Mouse (Mus musculus): ENCODE results near the gene Ndrg2. TPM values are rescaled to one million over a fixed set of nuclear protein-coding genes. Genes with fewer than 3 reads are reported as not detected.

Ndrg2 gene
- 284 and 326 TPM in 2 replicates for total RNA-seq (2014; rRNA removed)
- 210 and 297 TPM in 2 replicates for polyA plus RNA-seq (2015; fragmentation: Nextera tagmentation; extraction: Ambion mirVana)

DNA sequence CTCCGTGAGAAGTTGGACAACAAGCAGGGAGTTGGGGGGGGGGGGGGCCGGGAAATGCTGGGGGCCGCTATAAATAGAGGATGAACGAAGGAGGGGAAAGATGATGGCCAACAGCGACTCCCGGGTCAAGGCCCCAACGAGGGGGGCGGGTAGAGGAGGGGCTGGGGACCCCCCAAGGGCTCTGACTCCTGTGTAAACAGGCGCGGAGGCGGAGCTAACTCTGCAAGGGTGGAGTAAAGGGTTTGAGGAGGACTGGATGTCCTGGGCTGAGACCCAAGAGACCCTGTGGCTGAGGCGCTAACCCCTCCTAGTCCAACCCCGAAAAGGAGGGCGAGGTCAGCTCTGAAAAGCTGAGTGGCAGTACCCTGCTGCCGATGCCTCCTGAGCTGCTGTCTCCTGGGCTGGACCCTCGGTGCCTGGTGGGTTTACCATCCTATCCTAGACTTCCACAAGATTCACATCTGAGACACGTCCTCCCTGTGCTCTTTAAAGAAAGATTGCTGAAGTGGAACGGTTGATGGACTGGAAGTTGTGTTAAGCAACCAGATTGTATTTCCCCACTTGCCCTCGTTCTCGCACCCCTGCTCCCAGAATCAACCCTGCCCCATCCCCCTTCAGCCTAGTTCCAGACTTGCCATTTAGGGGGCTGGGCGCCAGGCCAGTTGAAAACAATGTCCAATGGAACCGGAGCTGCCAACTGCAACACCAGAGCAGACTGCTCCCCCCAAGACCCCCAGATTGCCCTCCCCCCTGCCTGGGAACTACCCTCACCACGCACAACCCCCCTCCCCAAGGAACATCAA, at the start of gene Ndrg2:
TSS of gene Ndrg2 (minus strand) at position 199 of the 803 bp plus-strand sequence.
- DNase-seq (peak; percentile 81), ATAC-seq (peak; percentile 73)
- Histone ChIP-seq H3K9ac (peak within 1 kb of the TSS; percentile 69), H3K4me1 (ENCODE audit: insufficient read depth) (peaks cover 5% of the 10 kb centered on the region), H3K9me3 (ENCODE audit: low read length) (no peaks in the 10 kb centered on the region), H3K36me3 (ENCODE audit: insufficient read depth) (peaks cover 6% of the 10 kb centered on the region; the same call in 1 of the 2 replicates), H3K27me3 (ENCODE audit: insufficient read depth, low read length) (no peaks in the 10 kb centered on the region), H3K4me2 (ENCODE audit: low read depth) (peak within 1 kb of the TSS; percentile 94), H3K27ac (ENCODE audit: low read depth, low read length) (peak within 1 kb of the TSS; percentile 80), H3K4me3 (ENCODE audit: low read depth, low read length) (peak within 1 kb of the TSS; percentile 67)
- TF ChIP-seq CTCF (IDR thresholded peaks at IDR 0.05; ENCODE audit: low read depth), result no peak
- 2% methylated on average over 22 of the region's 23 CpGs for WGBS

DNA sequence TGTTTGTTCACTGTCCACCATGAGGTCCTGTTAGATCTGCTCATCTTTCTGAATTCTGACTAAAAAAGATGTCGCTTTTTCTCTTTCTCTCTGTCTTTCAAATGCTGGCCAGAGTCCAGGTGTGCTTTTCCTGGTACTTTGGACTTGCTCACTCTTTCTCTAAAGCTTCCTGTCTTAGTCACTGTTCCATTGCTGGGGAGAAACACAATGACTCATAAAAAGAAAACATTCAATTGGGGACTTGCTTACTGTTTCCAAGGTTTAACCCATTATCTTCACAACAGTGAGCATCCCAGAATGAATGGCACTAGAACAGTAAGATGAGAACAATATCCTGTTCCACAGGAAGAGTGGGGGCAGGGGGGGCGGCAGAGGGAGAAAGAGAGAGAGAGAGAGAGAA, 46.4 kb upstream of the Ndrg2 start:
- H3K9me3 ChIP-seq (ENCODE audit: low read length), result no peaks in the 10 kb centered on the region
- DNase-seq, result no peak
- H3K27ac ChIP-seq (ENCODE audit: low read depth, low read length), result no peak overlapping the region
- no peak overlapping the region for H3K9ac ChIP-seq
- H3K4me3 ChIP-seq (ENCODE audit: low read depth, low read length), result no peak overlapping the region
- no peaks in the 10 kb centered on the region for H3K36me3 ChIP-seq (ENCODE audit: insufficient read depth)
- 87% methylated on average over 2 of the region's 2 CpGs for WGBS
- H3K27me3 ChIP-seq (ENCODE audit: insufficient read depth, low read length), result no peaks in the 10 kb centered on the region
- no peak for TF ChIP-seq CTCF (IDR thresholded peaks at IDR 0.05; ENCODE audit: low read depth)
- no peak overlapping the region for H3K4me2 ChIP-seq (ENCODE audit: low read depth)
- no peaks in the 10 kb centered on the region for H3K4me1 ChIP-seq (ENCODE audit: insufficient read depth)
- no peak for ATAC-seq

DNA sequence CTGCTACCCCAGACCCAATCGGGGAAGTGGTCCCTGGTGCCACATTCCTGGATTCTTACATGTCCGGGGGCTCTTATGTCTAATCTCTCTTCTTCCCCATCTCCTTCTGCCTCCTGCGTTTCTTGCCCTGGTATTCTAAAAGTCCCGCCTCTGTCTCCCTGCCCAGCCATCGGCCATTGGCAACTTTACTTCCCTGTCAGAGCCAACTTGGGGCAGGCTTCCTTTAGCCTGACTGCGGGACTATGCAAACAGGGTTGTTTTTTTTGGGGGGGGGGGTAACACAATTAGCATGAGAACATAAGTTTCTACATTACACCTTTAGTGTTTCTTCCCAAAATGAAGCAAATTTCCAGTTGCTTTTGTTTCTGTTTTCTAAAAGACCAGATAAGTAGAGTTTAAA, 29.4 kb upstream of the Ndrg2 start:
- ATAC-seq, result no peak
- H3K9me3 ChIP-seq (ENCODE audit: low read length), result no peaks in the 10 kb centered on the region

DNA sequence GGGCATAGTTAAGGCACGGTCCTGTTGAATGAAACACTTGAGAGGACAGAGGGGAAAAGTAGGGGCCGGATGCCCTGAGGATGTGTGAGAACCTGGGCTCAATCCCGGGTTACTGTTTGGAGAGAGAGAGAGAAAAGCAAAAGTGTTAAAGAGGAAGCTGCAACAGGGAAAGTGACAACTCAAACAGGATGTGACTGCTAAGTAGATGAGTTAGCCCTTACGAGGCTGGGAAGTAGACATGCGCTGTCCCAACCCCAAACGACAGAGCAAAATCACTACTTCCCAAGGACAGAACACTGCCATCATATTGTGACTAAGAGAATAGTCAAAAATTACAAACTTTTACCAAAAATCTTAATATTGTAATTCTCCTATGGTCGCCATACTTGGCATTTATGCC, 28.3 kb upstream of the Ndrg2 start:
- Histone ChIP-seq H3K4me1 (ENCODE audit: insufficient read depth) (no peaks in the 10 kb centered on the region), H3K9me3 (ENCODE audit: low read length) (0 out of 2 replicates have a peak, but pooled peaks cover 3% of the 10 kb centered on the region), H3K27ac (ENCODE audit: low read depth, low read length) (no peak overlapping the region), H3K27me3 (ENCODE audit: insufficient read depth, low read length) (no peaks in the 10 kb centered on the region), H3K9ac (no peak overlapping the region), H3K4me3 (ENCODE audit: low read depth, low read length) (no peak overlapping the region), H3K36me3 (ENCODE audit: insufficient read depth) (no peaks in the 10 kb centered on the region), H3K4me2 (ENCODE audit: low read depth) (no peak overlapping the region)
- ATAC-seq (no peak), DNase-seq (no peak)
- TF ChIP-seq CTCF (IDR thresholded peaks at IDR 0.05; ENCODE audit: low read depth), result no peak
- WGBS, result 71% methylated on average over 7 of the region's 7 CpGs

More for the DNA sequence above, 29.4 kb upstream of the Ndrg2 start:
- no peaks in the 10 kb centered on the region for H3K27me3 ChIP-seq (ENCODE audit: insufficient read depth, low read length)
- no peak overlapping the region for H3K27ac ChIP-seq (ENCODE audit: low read depth, low read length)
- no peak for TF ChIP-seq CTCF (IDR thresholded peaks at IDR 0.05; ENCODE audit: low read depth)
- H3K4me3 ChIP-seq (ENCODE audit: low read depth, low read length), result no peak overlapping the region
- H3K36me3 ChIP-seq (ENCODE audit: insufficient read depth), result no peaks in the 10 kb centered on the region
- H3K4me1 ChIP-seq (ENCODE audit: insufficient read depth), result no peaks in the 10 kb centered on the region
- no peak overlapping the region for H3K4me2 ChIP-seq (ENCODE audit: low read depth)
- 76% methylated on average over 6 of the region's 6 CpGs for WGBS
- no peak for DNase-seq
- no peak overlapping the region for H3K9ac ChIP-seq

DNA sequence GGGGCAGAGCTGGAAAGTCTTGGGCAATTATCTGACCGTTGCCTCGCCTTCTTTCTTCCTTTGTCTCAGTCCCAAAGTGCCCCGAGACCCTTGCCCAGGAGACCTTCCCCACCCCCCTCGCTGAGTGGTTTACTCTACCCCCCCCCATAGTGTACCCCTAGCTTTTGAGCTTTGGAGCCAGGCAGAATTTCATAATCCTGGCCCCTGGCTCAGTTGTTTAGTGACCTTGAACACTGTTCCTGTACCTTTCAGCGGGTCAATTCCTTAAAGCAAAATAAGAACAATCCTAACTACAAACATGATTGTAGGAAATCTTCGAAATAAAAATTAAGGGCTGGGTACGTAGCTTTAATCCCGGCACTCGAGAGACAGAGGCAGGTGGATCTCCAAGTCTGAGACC, 27.6 kb upstream of the Ndrg2 start:
- no peak overlapping the region for H3K4me2 ChIP-seq (ENCODE audit: low read depth)
- 0 out of 2 replicates have a peak, but pooled peaks cover 3% of the 10 kb centered on the region for H3K9me3 ChIP-seq (ENCODE audit: low read length)
- WGBS, result 58% methylated on average over 9 of the region's 9 CpGs
- H3K27ac ChIP-seq (ENCODE audit: low read depth, low read length), result no peak overlapping the region
- no peaks in the 10 kb centered on the region for H3K36me3 ChIP-seq (ENCODE audit: insufficient read depth)
- H3K4me1 ChIP-seq (ENCODE audit: insufficient read depth), result no peaks in the 10 kb centered on the region
- no peak overlapping the region for H3K9ac ChIP-seq
- ATAC-seq (no peak), DNase-seq (no peak)
- TF ChIP-seq CTCF (IDR thresholded peaks at IDR 0.05; ENCODE audit: low read depth), result no peak
- no peak overlapping the region for H3K4me3 ChIP-seq (ENCODE audit: low read depth, low read length)
- no peaks in the 10 kb centered on the region for H3K27me3 ChIP-seq (ENCODE audit: insufficient read depth, low read length)

DNA sequence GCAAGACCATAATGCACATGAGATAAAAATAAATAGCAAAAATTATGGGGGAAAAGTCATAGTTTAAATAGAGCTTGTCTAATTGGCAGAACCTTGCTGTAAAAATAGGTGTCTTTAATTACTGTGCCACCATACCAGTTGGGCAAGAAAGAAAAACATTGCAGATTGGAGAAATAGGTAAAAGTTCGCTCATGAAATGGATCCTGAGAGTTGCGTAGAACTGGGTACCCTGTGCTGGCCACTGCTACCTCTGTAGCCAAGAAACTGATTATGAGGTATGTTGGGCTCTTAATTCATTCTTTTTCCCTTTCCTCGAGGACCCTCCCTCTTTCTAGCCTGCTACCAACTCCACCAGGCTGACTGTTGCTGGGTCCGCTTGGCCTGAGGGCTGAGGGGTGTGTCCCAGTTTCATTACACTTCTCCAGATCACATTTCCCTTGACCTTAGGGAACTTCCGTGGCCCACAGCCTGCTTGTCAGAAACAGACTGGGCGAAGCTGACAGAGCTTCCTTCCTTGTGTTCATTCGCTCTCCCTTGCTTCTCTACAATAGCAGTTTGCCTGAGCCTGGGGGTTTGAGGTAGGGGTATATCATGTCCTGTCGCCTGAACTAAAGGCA, 27.1 kb upstream of the Ndrg2 start:
- Histone ChIP-seq H3K4me3 (ENCODE audit: low read depth, low read length) (no peak overlapping the region), H3K27me3 (ENCODE audit: insufficient read depth, low read length) (no peaks in the 10 kb centered on the region), H3K4me2 (ENCODE audit: low read depth) (no peak overlapping the region), H3K9ac (no peak overlapping the region), H3K9me3 (ENCODE audit: low read length) (0 out of 2 replicates have a peak, but pooled peaks cover 3% of the 10 kb centered on the region), H3K36me3 (ENCODE audit: insufficient read depth) (no peaks in the 10 kb centered on the region), H3K27ac (ENCODE audit: low read depth, low read length) (no peak overlapping the region), H3K4me1 (ENCODE audit: insufficient read depth) (no peaks in the 10 kb centered on the region)
- DNase-seq (no peak), ATAC-seq (no peak)
- 39% methylated on average over 8 of the region's 8 CpGs for WGBS
- TF ChIP-seq CTCF (IDR thresholded peaks at IDR 0.05; ENCODE audit: low read depth), result no peak

DNA sequence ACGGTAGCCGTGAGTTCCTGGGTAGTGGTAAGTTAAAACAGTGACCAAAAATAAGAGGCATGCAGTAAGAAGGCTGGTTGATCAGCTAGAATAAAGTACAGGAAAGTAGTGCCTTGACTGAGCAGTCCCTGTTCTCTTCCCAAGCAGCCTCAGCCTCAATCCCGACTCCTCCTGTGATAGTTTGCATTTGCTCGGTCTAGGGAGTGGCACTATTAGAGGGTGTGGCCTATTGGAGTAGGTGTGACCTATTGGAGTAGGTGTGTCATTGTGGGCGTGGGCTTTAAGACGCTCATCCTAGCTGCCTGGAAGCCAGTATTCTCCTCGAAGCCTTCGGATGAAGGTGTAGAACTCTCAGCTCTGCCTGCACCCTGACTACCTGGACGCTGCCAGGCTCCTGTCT, 25.0 kb upstream of the Ndrg2 start:
- H3K4me2 ChIP-seq (ENCODE audit: low read depth), result no peak overlapping the region
- WGBS, result 89% methylated on average over 9 of the region's 9 CpGs
- ATAC-seq (no peak), DNase-seq (no peak)
- no peak for TF ChIP-seq CTCF (IDR thresholded peaks at IDR 0.05; ENCODE audit: low read depth)
- no peak overlapping the region for H3K9ac ChIP-seq
- no peaks in the 10 kb centered on the region for H3K27me3 ChIP-seq (ENCODE audit: insufficient read depth, low read length)
- 0 out of 2 replicates have a peak, but pooled peaks cover 3% of the 10 kb centered on the region for H3K9me3 ChIP-seq (ENCODE audit: low read length)
- no peak overlapping the region for H3K4me3 ChIP-seq (ENCODE audit: low read depth, low read length)
- H3K4me1 ChIP-seq (ENCODE audit: insufficient read depth), result no peaks in the 10 kb centered on the region
- no peak overlapping the region for H3K27ac ChIP-seq (ENCODE audit: low read depth, low read length)
- no peaks in the 10 kb centered on the region for H3K36me3 ChIP-seq (ENCODE audit: insufficient read depth)

Data from forebrain, postnatal 0 days (tissue).